ENCODE assay signal across 19 mouse cellular contexts in the genomic region with DNA sequence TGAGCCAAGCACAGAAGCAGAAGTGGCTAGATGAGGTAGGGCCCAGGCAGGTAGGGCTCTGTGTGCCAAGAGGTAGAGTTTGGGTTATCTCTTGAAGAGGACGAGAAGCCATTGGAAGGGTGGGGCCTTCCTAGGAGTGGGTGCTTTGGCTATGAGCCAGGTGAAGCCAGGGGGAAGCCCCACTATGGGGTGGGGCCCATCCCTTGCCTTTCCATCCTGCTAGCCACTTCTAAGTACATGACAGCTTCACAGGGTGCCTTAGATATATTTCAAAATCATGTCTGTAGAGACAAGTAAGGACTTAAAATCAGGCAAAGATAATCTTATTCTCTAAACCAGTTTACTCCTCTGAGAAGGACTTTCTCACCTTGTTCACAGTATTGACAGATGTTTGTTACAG. TPM values are rescaled to one million over a fixed set of nuclear protein-coding genes. Genes with fewer than 3 reads are reported as not detected.
DNase-seq lines count a peak whose midpoint lies in the region; ATAC-seq lines count a peak whose summit lies in the region.
"Had no signal": no experiment of that assay in that cellular context is flagged by ENCODE, and none has a peak within 500 bp of the region (broad histone marks: within the 10 kb centered on the region; RNA-seq: fewer than 3 reads in every experiment).

No protein-coding gene starts in this region.

- no peak overlapping the region for H3K4me3 ChIP-seq in intestine, embryonic 16.5 days (ENCODE audit: low read length)
- H3K4me3 ChIP-seq in intestine, embryonic 15.5 days (replicated peaks) = no peak overlapping the region
- no peak overlapping the region for H3K4me3 ChIP-seq in midbrain, embryonic 10.5 days
- H3K4me3 ChIP-seq: embryonic facial prominence, embryonic 10.5 days; forebrain, embryonic 13.5 days; heart, embryonic 13.5 days had no signal

- peaks cover 9% of the 10 kb centered on the region; the same call in 1 of the 2 replicates for H3K4me1 ChIP-seq in intestine, embryonic 16.5 days (ENCODE audit: control insufficient read depth, insufficient read depth, low read length)
- H3K4me1 ChIP-seq in intestine, embryonic 15.5 days (replicated peaks) = 0 out of 2 replicates have a peak, but pooled peaks cover 12% of the 10 kb centered on the region
- peaks cover 7% of the 10 kb centered on the region for H3K4me1 ChIP-seq in midbrain, embryonic 10.5 days

- H3K27me3 ChIP-seq in intestine, embryonic 16.5 days (replicated peaks; ENCODE audit: control insufficient read depth, insufficient read depth, low read length) = no peaks in the 10 kb centered on the region
- no peaks in the 10 kb centered on the region for H3K27me3 ChIP-seq in intestine, embryonic 15.5 days (replicated peaks)
- no peaks in the 10 kb centered on the region for H3K27me3 ChIP-seq in midbrain, embryonic 10.5 days (ENCODE audit: low read depth, poor library complexity, severe bottlenecking)
- H3K27me3 ChIP-seq: CH12.LX; forebrain, embryonic 13.5 days; heart, embryonic 13.5 days had no signal

- H3K9me3 ChIP-seq in intestine, embryonic 16.5 days (ENCODE audit: control insufficient read depth, low read length) = no peaks in the 10 kb centered on the region
- no peaks in the 10 kb centered on the region for H3K9me3 ChIP-seq in intestine, embryonic 15.5 days
- no peaks in the 10 kb centered on the region for H3K9me3 ChIP-seq in midbrain, embryonic 10.5 days (replicated peaks)
- H3K9me3 ChIP-seq: embryonic facial prominence, embryonic 10.5 days; forebrain, embryonic 13.5 days; heart, embryonic 13.5 days had no signal

- no peaks in the 10 kb centered on the region for H3K36me3 ChIP-seq in intestine, embryonic 16.5 days (ENCODE audit: control insufficient read depth, insufficient read depth, low read length)
- no peaks in the 10 kb centered on the region for H3K36me3 ChIP-seq in intestine, embryonic 15.5 days
- H3K36me3 ChIP-seq in midbrain, embryonic 10.5 days = peaks cover 6% of the 10 kb centered on the region; the same call in 1 of the 2 replicates
- H3K36me3 ChIP-seq: embryonic facial prominence, embryonic 10.5 days; heart, embryonic 13.5 days had no signal

- no peak overlapping the region; the same call in 1 of the 2 replicates for H3K27ac ChIP-seq in intestine, embryonic 16.5 days (ENCODE audit: low read length)
- no peak overlapping the region for H3K27ac ChIP-seq in intestine, embryonic 15.5 days
- no peak overlapping the region for H3K27ac ChIP-seq in midbrain, embryonic 10.5 days (replicated peaks)
- H3K27ac ChIP-seq: embryonic facial prominence, embryonic 10.5 days; forebrain, embryonic 13.5 days; heart, embryonic 13.5 days; hindbrain, postnatal 0 days had no signal

- 0 out of 2 replicates have a peak, but pooled peaks have one; percentile 2 for ATAC-seq in intestine, embryonic 16.5 days
- ATAC-seq in intestine, embryonic 15.5 days = no peak
- ATAC-seq in CD4-positive, CD25-positive, alpha-beta regulatory T cell, adult 4 months = peak; percentile 54
- ATAC-seq in inflammation-experienced regulatory T-cells, adult 6 months = peak; percentile 39
- ATAC-seq: forebrain, embryonic 13.5 days; hindbrain, postnatal 0 days had no signal

- DNase-seq in CD4-positive helper T cell, adult 2 months (ENCODE audit: low read depth, low spot score) = peak; percentile 37
- no peak for DNase-seq in midbrain, embryonic 10.5 days (ENCODE audit: low spot score)
- no peak for DNase-seq in gastrocnemius, adult 8-10 months (ENCODE audit: low spot score in 2 of 2)
- DNase-seq: adrenal gland, adult 8-10 months; adrenal gland, postnatal 36 days; cerebellum, adult 2 months; cerebellum, postnatal 10 days; gastrocnemius, postnatal 14 days; heart, postnatal 36 days; kidney, adult 18-20 months had no signal

- WGBS in intestine, embryonic 16.5 days = 81% methylated on average over 1 of the region's 1 CpGs
- 53% methylated on average over 1 of the region's 1 CpGs for WGBS in intestine, embryonic 15.5 days
- WGBS in midbrain, embryonic 10.5 days = 94% methylated on average over 1 of the region's 1 CpGs

- H3K4me2 ChIP-seq in intestine, embryonic 16.5 days (ENCODE audit: low read depth, low read length) = no peak overlapping the region
- H3K4me2 ChIP-seq in intestine, embryonic 15.5 days (replicated peaks) = no peak overlapping the region
- H3K4me2 ChIP-seq: forebrain, embryonic 13.5 days; heart, embryonic 13.5 days had no signal

- no peak overlapping the region for H3K9ac ChIP-seq in intestine, embryonic 16.5 days (ENCODE audit: low read depth, low read length)
- H3K9ac ChIP-seq in intestine, embryonic 15.5 days = no peak overlapping the region
- H3K9ac ChIP-seq: forebrain, embryonic 13.5 days; heart, embryonic 13.5 days had no signal

RNA-seq across cellular contexts. Expression of a gene that starts 10.9 kb away (rescaled TPM):
- 8.9 and 10.8 TPM in 2 replicates for polyA plus RNA-seq in intestine, embryonic 16.5 days (2015; fragmentation: Nextera tagmentation; extraction: Ambion mirVana)
- 3.1 and 4.4 TPM in 2 replicates for polyA plus RNA-seq in intestine, embryonic 15.5 days (2015; fragmentation: Nextera tagmentation; extraction: Ambion mirVana)
- polyA plus RNA-seq in CD4-positive, CD25-positive, alpha-beta regulatory T cell, adult 4 months (2017; shearing (Covaris generic)) = 1 to 10 TPM; 2.4 to 3.6 TPM
- 1 to 10 TPM; 2.5 to 3.6 (median 2.6) TPM for polyA plus RNA-seq in inflammation-experienced regulatory T-cells, adult 6 months (2017; shearing (Covaris generic))
- 3.0 and 3.9 TPM in 2 replicates for polyA plus RNA-seq in midbrain, embryonic 10.5 days (2016; fragmentation: Nextera tagmentation; extraction: Ambion mirVana)
- total RNA-seq in gastrocnemius, adult 8-10 months (2022) = under 1 TPM; 0.17 to 0.65 (median 0.23) TPM

RNA-seq across cellular contexts. Expression of a gene that starts 36.6 kb away (rescaled TPM):
- polyA plus RNA-seq in intestine, embryonic 16.5 days (2015; fragmentation: Nextera tagmentation; extraction: Ambion mirVana) = 7.8 and 9.0 TPM in 2 replicates
- polyA plus RNA-seq in intestine, embryonic 15.5 days (2015; fragmentation: Nextera tagmentation; extraction: Ambion mirVana) = 8.5 and 9.2 TPM in 2 replicates
- 1 to 10 TPM; 3.4 to 4.4 TPM for polyA plus RNA-seq in CD4-positive, CD25-positive, alpha-beta regulatory T cell, adult 4 months (2017; shearing (Covaris generic))
- polyA plus RNA-seq in inflammation-experienced regulatory T-cells, adult 6 months (2017; shearing (Covaris generic)) = 1 to 10 TPM; 2.4 to 5.2 (median 4.1) TPM
- 16.7 and 19.2 TPM in 2 replicates for polyA plus RNA-seq in midbrain, embryonic 10.5 days (2016; fragmentation: Nextera tagmentation; extraction: Ambion mirVana)
- total RNA-seq in gastrocnemius, adult 8-10 months (2022) = 1 to 10 TPM; 1.9 to 2.9 (median 2.8) TPM
